Mouse (Mus musculus) kidney, embryonic 14.5 days (tissue): ENCODE data around the gene Mypn. TPM values are rescaled to one million over a fixed set of nuclear protein-coding genes. Genes with fewer than 3 reads are reported as not detected.

ENCODE experiments used
- ATAC-seq: fragments of 200-750 bp; cut with Nextera tagmentation; 2 replicates; pipeline ENCODE4 v1.8.0; 2017; ENCODE audit warnings: moderate number of reproducible peaks, mild to moderate bottlenecking, moderate TSS enrichment, moderate library complexity; ENCODE audit not compliant: low FRiP score, low TSS enrichment
- H3K27ac ChIP-seq: fragments of 300-500 bp; sonication (generic); 2 replicates; pipeline ENCODE4 v1.5.1; 2014; ENCODE audit warnings: low read depth, mild to moderate bottlenecking, low read length, moderate library complexity, mixed read lengths
- H3K27me3 ChIP-seq: fragments of 300-500 bp; sonication (generic); 2 replicates; pipeline ENCODE4 v1.6.1; 2014; ENCODE audit warnings: mild to moderate bottlenecking, low read length; ENCODE audit not compliant: control insufficient read depth, insufficient read depth
- H3K36me3 ChIP-seq: fragments of 300-500 bp; sonication (generic); 2 replicates; pipeline ENCODE4 v1.6.1; 2014; ENCODE audit warnings: low read length, mixed read lengths; ENCODE audit not compliant: control insufficient read depth, insufficient read depth
- H3K4me1 ChIP-seq: fragments of 300-500 bp; sonication (generic); 2 replicates; pipeline ENCODE4 v1.6.1; 2014; ENCODE audit warnings: low read length, mixed read lengths; ENCODE audit not compliant: control insufficient read depth, insufficient read depth
- H3K4me2 ChIP-seq: fragments of 300-500 bp; sonication (generic); replicated peaks from 2 replicates; pipeline ENCODE4 v1.6.1; 2014; ENCODE audit warnings: low read depth, mild to moderate bottlenecking, low read length
- H3K4me3 ChIP-seq: fragments of 300-500 bp; sonication (generic); 2 replicates; pipeline ENCODE4 v1.5.1; 2014; ENCODE audit warnings: mild to moderate bottlenecking, low read length
- H3K9ac ChIP-seq: fragments of 300-500 bp; sonication (generic); 2 replicates; pipeline ENCODE4 v1.6.1; 2014; ENCODE audit warnings: low read depth, mild to moderate bottlenecking, low read length, moderate library complexity
- H3K9me3 ChIP-seq: fragments of 300-500 bp; sonication (generic); 2 replicates; pipeline ENCODE4 v1.6.1; 2016; ENCODE audit warnings: low read length; ENCODE audit not compliant: control insufficient read depth
- WGBS: fragments of 180-500 bp; shearing (Covaris S2); extraction: QIAGEN DNeasy Blood & Tissue Kit; methylation state at CpG from one replicate; pipeline ENCODE4 v1.1.7; 2014; 5-methylcytosine and 5-hydroxymethylcytosine counted together
- polyA plus RNA-seq: library from polyadenylated mRNA; unstranded; fragments of >200 nt; fragmentation: Nextera tagmentation; extraction: Ambion mirVana; gene quantifications from 2 replicates; pipeline ENCODE4 v1.2.1, GENCODE M21; 2014

Mypn gene
- polyA plus RNA-seq, 1 experiment from 2014 or later, result not detected

DNA sequence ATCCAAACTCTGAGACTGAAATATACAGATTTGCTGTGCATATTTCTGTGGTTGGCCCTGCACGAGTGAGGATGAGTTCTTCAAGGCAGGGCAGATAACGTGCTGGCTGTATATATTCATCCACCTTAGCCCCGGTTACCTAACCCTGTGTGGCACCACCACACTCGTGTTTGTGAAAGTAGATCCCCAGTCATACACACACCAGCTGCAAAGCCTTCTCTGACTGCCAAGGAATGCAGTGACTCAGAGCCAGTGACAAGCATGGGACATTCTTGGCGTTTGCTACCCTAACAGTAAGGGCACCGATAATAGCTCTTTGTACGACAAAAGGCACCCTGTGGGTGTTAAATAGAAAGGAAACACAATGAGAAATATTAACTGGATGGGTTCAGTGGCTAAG lies 75.5 kb downstream of the Mypn start:
- H3K27me3 ChIP-seq, result no peaks in the 10 kb centered on the region
- no peak for ATAC-seq
- no peaks in the 10 kb centered on the region for H3K4me1 ChIP-seq
- H3K9me3 ChIP-seq, result no peaks in the 10 kb centered on the region
- no peak overlapping the region for H3K4me2 ChIP-seq
- H3K27ac ChIP-seq, result no peak overlapping the region
- no peak overlapping the region for H3K9ac ChIP-seq
- H3K4me3 ChIP-seq, result no peak overlapping the region
- WGBS, result 80% methylated on average over 7 of the region's 7 CpGs
- no peaks in the 10 kb centered on the region for H3K36me3 ChIP-seq

DNA sequence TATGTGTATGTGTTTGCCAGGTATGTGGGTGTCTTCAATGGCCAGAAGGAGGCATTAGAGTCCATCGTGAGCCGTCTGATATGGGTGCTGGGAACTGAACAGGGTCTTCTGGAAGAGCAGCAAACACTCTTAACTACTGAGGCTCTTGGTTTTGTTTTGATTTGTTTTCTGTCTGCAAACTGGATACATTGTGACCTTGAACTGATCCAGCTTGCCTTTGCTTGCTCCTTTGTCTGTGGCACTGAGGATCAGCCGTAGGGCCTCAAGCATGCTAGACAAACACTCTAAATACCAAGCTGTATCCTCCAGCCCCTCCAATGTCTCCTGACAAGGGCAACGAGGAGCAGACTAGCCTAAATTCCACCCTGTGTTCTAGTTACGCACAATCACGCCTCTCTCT lies 76.6 kb downstream of the Mypn start:
- Histone ChIP-seq H3K9ac (no peak overlapping the region), H3K4me1 (no peaks in the 10 kb centered on the region), H3K27me3 (no peaks in the 10 kb centered on the region), H3K4me2 (no peak overlapping the region), H3K27ac (no peak overlapping the region), H3K36me3 (no peaks in the 10 kb centered on the region), H3K9me3 (no peaks in the 10 kb centered on the region), H3K4me3 (no peak overlapping the region)
- 84% methylated on average over 6 of the region's 6 CpGs for WGBS
- ATAC-seq, result no peak

DNA sequence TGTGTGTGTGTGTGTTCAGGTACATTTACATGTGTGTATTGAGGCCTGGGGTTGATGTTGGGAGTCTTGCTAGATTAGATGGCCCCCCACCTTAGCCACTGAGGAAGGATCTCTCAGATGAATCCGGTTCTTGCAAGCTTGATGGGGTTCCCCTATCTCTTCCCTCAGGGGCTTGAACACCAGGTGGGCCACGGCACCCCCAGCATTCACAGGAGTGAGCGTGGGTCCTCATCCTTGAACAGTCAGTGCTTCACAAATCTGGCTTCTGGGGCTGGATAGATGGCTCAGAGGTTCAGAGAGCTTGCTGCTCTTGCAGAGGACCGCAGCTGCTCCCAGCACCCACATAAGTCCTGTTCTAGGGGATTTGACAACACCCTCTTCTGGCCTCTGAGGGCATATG lies 77.6 kb downstream of the Mypn start:
- Histone ChIP-seq H3K4me2 (no peak overlapping the region), H3K36me3 (no peaks in the 10 kb centered on the region), H3K9me3 (no peaks in the 10 kb centered on the region), H3K27ac (no peak overlapping the region), H3K27me3 (no peaks in the 10 kb centered on the region), H3K4me1 (no peaks in the 10 kb centered on the region), H3K9ac (no peak overlapping the region), H3K4me3 (no peak overlapping the region)
- ATAC-seq, result no peak
- WGBS, result 86% methylated on average over 4 of the region's 4 CpGs

DNA sequence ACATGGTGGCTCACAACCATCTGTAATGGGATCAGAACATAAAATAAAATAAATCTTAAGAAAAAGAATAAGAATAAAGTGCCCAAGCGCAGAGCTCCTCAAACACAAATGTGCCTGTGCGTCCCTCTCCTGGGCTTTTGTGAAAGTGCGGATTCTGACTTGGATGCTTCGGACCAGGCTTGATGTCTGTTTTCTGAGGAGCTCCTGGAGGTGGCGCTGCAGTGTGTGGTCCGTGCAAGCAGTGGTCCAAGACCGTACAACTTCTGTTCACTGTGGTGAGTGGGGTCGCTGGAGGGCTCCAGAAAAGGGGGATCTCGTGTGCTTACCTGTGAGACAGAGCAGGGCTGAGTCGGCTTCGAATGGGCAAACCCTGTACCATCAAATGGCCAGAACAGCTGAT lies 78.4 kb downstream of the Mypn start:
- H3K36me3 ChIP-seq, result no peaks in the 10 kb centered on the region

GRCm38 (mm10) chr10:63124016-63124415 lies 79.7 kb downstream of the Mypn start:
- Histone ChIP-seq H3K4me2 (no peak overlapping the region), H3K4me1 (no peaks in the 10 kb centered on the region), H3K9ac (no peak overlapping the region), H3K27me3 (no peaks in the 10 kb centered on the region), H3K27ac (no peak overlapping the region), H3K9me3 (no peaks in the 10 kb centered on the region), H3K4me3 (no peak overlapping the region), H3K36me3 (no peaks in the 10 kb centered on the region)
- 93% methylated on average over 10 of the region's 10 CpGs for WGBS
- ATAC-seq, result no peak

More for the DNA sequence above, 78.4 kb downstream of the Mypn start:
- Histone ChIP-seq H3K27me3 (no peaks in the 10 kb centered on the region), H3K4me2 (no peak overlapping the region), H3K4me3 (no peak overlapping the region), H3K27ac (no peak overlapping the region), H3K9ac (no peak overlapping the region), H3K9me3 (no peaks in the 10 kb centered on the region), H3K4me1 (no peaks in the 10 kb centered on the region)
- 42% methylated on average over 11 of the region's 11 CpGs for WGBS
- ATAC-seq, result no peak

DNA sequence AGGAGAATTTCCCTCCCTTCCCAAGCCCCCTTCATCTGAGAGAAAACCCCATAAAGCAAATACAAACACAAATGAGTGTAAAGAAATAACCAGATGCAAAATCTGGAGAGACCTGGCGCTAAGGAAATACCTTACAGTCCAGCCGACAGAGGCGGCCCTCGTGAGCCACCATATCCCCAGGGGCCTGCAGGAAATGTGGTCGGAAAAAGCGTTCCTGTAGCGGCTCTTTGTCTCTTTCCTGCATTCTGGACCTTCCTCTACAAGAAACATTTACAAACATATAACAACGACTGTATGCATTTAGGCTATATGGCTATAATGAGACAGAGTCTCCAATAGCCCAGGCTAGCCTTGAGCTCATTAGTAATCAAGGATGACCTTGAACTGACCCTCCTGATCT lies 80.6 kb downstream of the Mypn start:
- no peak overlapping the region for H3K9ac ChIP-seq
- H3K9me3 ChIP-seq, result no peaks in the 10 kb centered on the region
- WGBS, result 86% methylated on average over 8 of the region's 8 CpGs
- no peak overlapping the region for H3K27ac ChIP-seq
- no peaks in the 10 kb centered on the region for H3K4me1 ChIP-seq
- no peak for ATAC-seq
- no peak overlapping the region for H3K4me3 ChIP-seq
- no peaks in the 10 kb centered on the region for H3K36me3 ChIP-seq
- H3K27me3 ChIP-seq, result no peaks in the 10 kb centered on the region
- no peak overlapping the region for H3K4me2 ChIP-seq

DNA sequence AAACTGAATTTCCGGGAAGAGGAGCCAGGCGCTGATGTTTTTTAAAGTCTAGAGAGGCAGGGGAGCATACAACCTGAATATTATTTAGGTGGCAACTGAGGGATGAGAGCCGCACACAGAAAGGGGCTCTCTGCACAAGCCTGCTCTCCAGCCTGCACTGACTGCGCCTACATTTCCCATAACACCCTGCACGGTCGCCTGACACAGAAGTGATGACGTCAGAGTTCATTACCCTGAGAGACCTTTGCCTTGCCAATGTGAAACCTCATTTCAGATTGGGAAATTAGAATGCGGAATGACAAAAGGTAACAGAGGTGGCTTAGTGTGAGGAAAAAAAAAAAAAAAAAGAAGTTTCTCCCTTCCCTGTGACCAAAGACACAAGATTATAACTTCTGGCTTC lies 81.2 kb downstream of the Mypn start:
- no peaks in the 10 kb centered on the region for H3K4me1 ChIP-seq
- no peak for ATAC-seq
- peaks cover 2% of the 10 kb centered on the region; the same call in 1 of the 2 replicates for H3K9me3 ChIP-seq
- WGBS, result 34% methylated on average over 8 of the region's 8 CpGs
- H3K36me3 ChIP-seq, result no peaks in the 10 kb centered on the region
- H3K4me2 ChIP-seq, result no peak overlapping the region
- H3K4me3 ChIP-seq, result no peak overlapping the region
- no peaks in the 10 kb centered on the region for H3K27me3 ChIP-seq
- no peak overlapping the region for H3K9ac ChIP-seq
- no peak overlapping the region for H3K27ac ChIP-seq

DNA sequence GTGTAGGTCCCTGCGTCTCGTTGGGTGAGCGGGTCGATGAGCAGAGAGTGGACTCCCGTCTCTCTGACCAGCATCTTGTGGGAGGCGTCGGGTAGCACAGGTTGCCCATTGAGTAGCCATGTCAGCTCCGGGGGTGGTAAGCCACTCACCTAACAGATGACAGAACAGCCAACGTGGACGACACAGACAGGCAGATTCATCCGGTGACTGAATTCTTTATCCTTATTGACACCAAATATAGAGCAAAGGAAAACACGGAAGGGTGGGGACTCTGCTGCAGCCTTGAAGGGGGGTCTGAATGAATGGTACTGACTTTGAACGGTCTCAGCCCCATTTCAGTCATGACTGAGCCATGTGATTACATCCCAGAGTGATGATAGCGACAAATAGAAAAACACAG lies 81.8 kb downstream of the Mypn start:
- no peaks in the 10 kb centered on the region for H3K27me3 ChIP-seq
- ATAC-seq, result no peak
- WGBS, result 86% methylated on average over 14 of the region's 14 CpGs
- H3K36me3 ChIP-seq, result no peaks in the 10 kb centered on the region
- H3K4me1 ChIP-seq, result no peaks in the 10 kb centered on the region
- H3K9ac ChIP-seq, result no peak overlapping the region
- no peak overlapping the region for H3K27ac ChIP-seq
- H3K9me3 ChIP-seq, result peaks cover 4% of the 10 kb centered on the region; the same call in 1 of the 2 replicates
- H3K4me2 ChIP-seq, result no peak overlapping the region
- H3K4me3 ChIP-seq, result no peak overlapping the region

DNA sequence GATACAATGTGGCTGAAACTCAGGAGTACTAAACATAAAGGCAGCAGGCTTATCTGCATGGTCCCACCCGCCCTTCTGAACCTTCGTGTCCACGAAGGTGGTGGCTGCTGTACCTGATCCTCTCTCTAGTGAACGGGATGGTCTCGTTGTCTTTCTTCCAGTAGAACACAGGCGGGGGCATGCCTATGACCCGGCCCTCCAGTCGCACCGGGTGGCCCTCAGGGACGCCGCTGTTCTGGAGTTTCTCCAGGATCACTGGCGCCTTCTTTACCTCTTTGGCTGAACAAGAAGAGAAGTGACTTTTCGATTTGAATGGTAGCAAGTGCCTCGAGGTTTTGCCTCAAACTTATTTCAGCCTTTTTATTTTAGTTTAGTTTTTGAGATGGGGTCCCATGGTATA lies 83.8 kb downstream of the Mypn start:
- no peak overlapping the region for H3K9ac ChIP-seq
- no peaks in the 10 kb centered on the region for H3K36me3 ChIP-seq
- H3K9me3 ChIP-seq, result peaks cover 4% of the 10 kb centered on the region; the same call in 1 of the 2 replicates
- no peaks in the 10 kb centered on the region for H3K27me3 ChIP-seq
- no peak overlapping the region for H3K27ac ChIP-seq
- WGBS, result 71% methylated on average over 14 of the region's 14 CpGs
- no peak for ATAC-seq
- H3K4me2 ChIP-seq, result no peak overlapping the region
- H3K4me3 ChIP-seq, result no peak overlapping the region
- no peaks in the 10 kb centered on the region for H3K4me1 ChIP-seq

DNA sequence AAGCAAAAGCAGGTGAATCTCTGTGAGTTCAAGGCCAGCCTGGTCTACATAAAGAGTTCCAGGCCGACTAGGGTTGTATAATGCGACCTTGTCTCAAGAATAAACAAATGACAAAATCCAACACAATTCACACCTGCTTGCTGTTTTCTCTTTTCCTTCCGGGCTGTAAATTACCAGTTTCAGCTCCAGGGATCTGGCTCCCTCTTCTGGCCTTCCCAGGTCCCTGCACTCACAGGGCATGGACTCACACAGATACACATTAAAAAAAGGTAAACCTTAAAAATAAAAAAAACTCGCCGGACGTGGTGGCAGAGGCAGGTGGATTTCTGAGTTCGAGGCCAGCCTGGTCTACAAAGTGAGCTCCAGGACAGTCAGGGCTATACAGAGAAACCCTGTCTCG lies 86.2 kb downstream of the Mypn start:
- Histone ChIP-seq H3K9ac (no peak overlapping the region), H3K27me3 (no peaks in the 10 kb centered on the region), H3K4me1 (no peaks in the 10 kb centered on the region), H3K36me3 (no peaks in the 10 kb centered on the region), H3K4me2 (no peak overlapping the region), H3K27ac (no peak overlapping the region), H3K4me3 (no peak overlapping the region), H3K9me3 (peaks cover 4% of the 10 kb centered on the region; the same call in 1 of the 2 replicates)
- ATAC-seq, result no peak
- 96% methylated on average over 8 of the region's 8 CpGs for WGBS
